Mouse (Mus musculus) kidney, embryonic 14.5 days (tissue): ENCODE results near the gene Tmod4. TPM values are rescaled to one million over a fixed set of nuclear protein-coding genes. Genes with fewer than 3 reads are reported as not detected.
A peak's percentile ranks its signal among the peaks of the same experiment; 100 is the strongest.
"Not testable (repeated sequence)": the region's sequence is repeated elsewhere in the genome, so short reads cannot be mapped to it uniquely, and the experiment has no call there.

Experiments used
- ATAC-seq: fragments of 200-750 bp; cut with Nextera tagmentation; 2 replicates; pipeline ENCODE4 v1.8.0; 2017; ENCODE audit warnings: moderate number of reproducible peaks, mild to moderate bottlenecking, moderate TSS enrichment, moderate library complexity; ENCODE audit not compliant: low FRiP score, low TSS enrichment
- H3K27ac ChIP-seq: fragments of 300-500 bp; sonication (generic); 2 replicates; pipeline ENCODE4 v1.5.1; 2014; ENCODE audit warnings: low read depth, mild to moderate bottlenecking, low read length, moderate library complexity, mixed read lengths
- H3K27me3 ChIP-seq: fragments of 300-500 bp; sonication (generic); 2 replicates; pipeline ENCODE4 v1.6.1; 2014; ENCODE audit warnings: mild to moderate bottlenecking, low read length; ENCODE audit not compliant: control insufficient read depth, insufficient read depth
- H3K36me3 ChIP-seq: fragments of 300-500 bp; sonication (generic); 2 replicates; pipeline ENCODE4 v1.6.1; 2014; ENCODE audit warnings: low read length, mixed read lengths; ENCODE audit not compliant: control insufficient read depth, insufficient read depth
- H3K4me1 ChIP-seq: fragments of 300-500 bp; sonication (generic); 2 replicates; pipeline ENCODE4 v1.6.1; 2014; ENCODE audit warnings: low read length, mixed read lengths; ENCODE audit not compliant: control insufficient read depth, insufficient read depth
- H3K4me2 ChIP-seq: fragments of 300-500 bp; sonication (generic); replicated peaks from 2 replicates; pipeline ENCODE4 v1.6.1; 2014; ENCODE audit warnings: low read depth, mild to moderate bottlenecking, low read length
- H3K4me3 ChIP-seq: fragments of 300-500 bp; sonication (generic); 2 replicates; pipeline ENCODE4 v1.5.1; 2014; ENCODE audit warnings: mild to moderate bottlenecking, low read length
- H3K9ac ChIP-seq: fragments of 300-500 bp; sonication (generic); 2 replicates; pipeline ENCODE4 v1.6.1; 2014; ENCODE audit warnings: low read depth, mild to moderate bottlenecking, low read length, moderate library complexity
- H3K9me3 ChIP-seq: fragments of 300-500 bp; sonication (generic); 2 replicates; pipeline ENCODE4 v1.6.1; 2016; ENCODE audit warnings: low read length; ENCODE audit not compliant: control insufficient read depth
- WGBS: fragments of 180-500 bp; shearing (Covaris S2); extraction: QIAGEN DNeasy Blood & Tissue Kit; methylation state at CpG from one replicate; pipeline ENCODE4 v1.1.7; 2014; 5-methylcytosine and 5-hydroxymethylcytosine counted together
- polyA plus RNA-seq: library from polyadenylated mRNA; unstranded; fragments of >200 nt; fragmentation: Nextera tagmentation; extraction: Ambion mirVana; gene quantifications from 2 replicates; pipeline ENCODE4 v1.2.1, GENCODE M21; 2014

Gene Tmod4
- polyA plus RNA-seq, result 1.5 and 1.7 TPM in 2 replicates

DNA sequence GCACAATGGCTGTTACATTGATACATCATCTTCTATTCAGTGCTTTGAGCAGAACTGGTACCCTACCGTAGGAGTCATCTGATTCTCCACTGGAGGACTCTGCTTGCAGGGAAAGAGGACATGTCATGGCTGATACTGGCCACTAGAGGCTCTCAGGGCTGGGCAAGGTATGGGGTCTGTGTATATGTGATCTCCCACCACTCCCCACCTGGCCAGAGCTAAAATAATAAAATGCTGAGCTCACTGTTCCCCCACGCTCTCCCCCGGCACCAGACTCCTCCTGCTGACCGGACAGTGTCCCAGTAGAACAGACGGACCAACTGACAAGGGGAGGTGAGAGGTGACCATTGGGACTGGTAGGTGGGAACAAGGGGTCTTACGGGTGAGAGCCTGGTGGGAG is at the start of gene Tmod4:
Tmod4 (plus strand) TSS at position 231 of the 400 bp plus-strand sequence.
- Histone ChIP-seq H3K9me3 (no peaks in the 10 kb centered on the region), H3K4me3 (no peak within 1 kb of the TSS), H3K27me3 (no peaks in the 10 kb centered on the region), H3K36me3 (peaks cover 35% of the 10 kb centered on the region), H3K4me1 (peaks cover 5% of the 10 kb centered on the region; the same call in 1 of the 2 replicates), H3K4me2 (no peak within 1 kb of the TSS), H3K27ac (no peak within 1 kb of the TSS), H3K9ac (no peak within 1 kb of the TSS)
- ATAC-seq, result no peak; the same call in 1 of the 2 replicates
- 38% methylated on average over 6 of the region's 6 CpGs for WGBS

DNA sequence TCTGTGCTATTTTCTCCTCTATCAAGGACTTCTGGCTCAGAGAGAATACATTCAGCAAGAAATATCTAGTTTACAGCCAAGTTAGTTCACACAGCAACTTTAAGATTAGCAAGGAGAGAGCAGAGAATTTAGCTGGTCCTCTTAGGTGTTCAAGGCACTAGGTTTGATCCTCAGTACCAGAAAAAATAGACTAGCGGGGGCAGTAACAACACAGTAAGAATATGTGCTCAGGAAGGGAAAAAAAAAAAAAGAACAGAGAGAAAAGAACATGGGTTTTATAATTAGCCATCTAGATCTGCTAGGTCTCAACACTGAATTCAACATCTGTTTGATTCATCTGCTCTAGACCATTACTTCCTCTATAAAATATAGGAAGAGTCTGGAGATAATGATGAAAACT is 36.2 kb upstream of the Tmod4 start:
- H3K27me3 ChIP-seq, result no peaks in the 10 kb centered on the region
- no peaks in the 10 kb centered on the region; the same call in 1 of the 2 replicates for H3K36me3 ChIP-seq
- H3K9me3 ChIP-seq, result no peaks in the 10 kb centered on the region
- 100% methylated on average over 1 of the region's 1 CpGs for WGBS
- no peak overlapping the region for H3K9ac ChIP-seq
- no peak overlapping the region for H3K27ac ChIP-seq
- no peak overlapping the region for H3K4me2 ChIP-seq
- H3K4me3 ChIP-seq, result no peak overlapping the region
- ATAC-seq, result no peak
- 0 out of 2 replicates have a peak, but pooled peaks cover 3% of the 10 kb centered on the region for H3K4me1 ChIP-seq

DNA sequence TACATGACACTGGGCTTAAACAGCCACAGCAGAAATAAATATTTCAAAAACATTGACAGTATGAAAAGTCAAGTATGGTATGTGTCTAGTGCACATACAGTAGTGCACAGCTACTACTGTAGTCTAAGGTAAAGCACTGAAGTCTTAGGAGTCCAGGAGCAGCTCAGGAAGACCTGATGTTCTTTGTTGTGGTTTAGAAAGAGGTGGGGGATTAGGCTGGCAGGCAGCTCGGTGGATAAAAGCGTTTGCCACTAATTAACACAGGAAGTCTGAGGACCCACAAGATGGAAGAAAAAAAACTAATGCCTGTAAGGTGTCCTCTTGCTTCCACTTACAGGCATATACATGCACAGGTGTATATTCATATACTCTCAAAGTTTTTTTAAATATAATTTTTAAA is 23.4 kb upstream of the Tmod4 start:
- H3K27ac ChIP-seq, result no peak overlapping the region
- peaks cover 8% of the 10 kb centered on the region for H3K4me1 ChIP-seq
- H3K4me3 ChIP-seq, result no peak overlapping the region
- no peak overlapping the region for H3K4me2 ChIP-seq
- no peaks in the 10 kb centered on the region for H3K9me3 ChIP-seq
- H3K9ac ChIP-seq, result no peak overlapping the region
- 31% methylated on average over 2 of the region's 2 CpGs for WGBS
- ATAC-seq, result no peak
- H3K36me3 ChIP-seq, result peaks cover 9% of the 10 kb centered on the region; the same call in 1 of the 2 replicates
- no peaks in the 10 kb centered on the region for H3K27me3 ChIP-seq

DNA sequence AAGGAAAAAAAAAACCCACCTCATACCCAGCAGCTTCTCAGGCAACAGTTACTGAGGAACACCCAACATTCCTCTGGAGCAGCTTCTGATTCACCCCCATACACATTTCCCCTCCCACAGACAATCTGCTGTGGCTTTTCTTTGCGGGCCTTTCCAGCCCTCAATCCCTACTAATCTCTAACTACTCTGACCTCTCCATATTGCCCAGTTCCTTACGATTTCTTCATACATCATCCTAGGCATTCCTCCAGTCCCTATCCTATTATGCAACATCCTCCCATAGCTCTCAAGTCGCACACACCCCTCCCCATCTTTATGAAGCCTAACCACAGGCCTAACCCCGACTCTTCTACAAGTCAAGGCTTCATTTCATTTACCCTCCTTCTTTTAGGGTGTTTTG is 19.2 kb upstream of the Tmod4 start:
- Histone ChIP-seq H3K36me3 (peaks cover 5% of the 10 kb centered on the region; the same call in 1 of the 2 replicates), H3K4me3 (peak overlapping the region; percentile 98), H3K27ac (no peak overlapping the region), H3K4me1 (peaks cover 8% of the 10 kb centered on the region), H3K9ac (peak overlapping the region; percentile 89; the same call in 1 of the 2 replicates), H3K4me2 (peak overlapping the region; percentile 77), H3K9me3 (no peaks in the 10 kb centered on the region), H3K27me3 (no peaks in the 10 kb centered on the region)
- ATAC-seq, result no peak
- 65% methylated on average over 4 of the region's 4 CpGs for WGBS

DNA sequence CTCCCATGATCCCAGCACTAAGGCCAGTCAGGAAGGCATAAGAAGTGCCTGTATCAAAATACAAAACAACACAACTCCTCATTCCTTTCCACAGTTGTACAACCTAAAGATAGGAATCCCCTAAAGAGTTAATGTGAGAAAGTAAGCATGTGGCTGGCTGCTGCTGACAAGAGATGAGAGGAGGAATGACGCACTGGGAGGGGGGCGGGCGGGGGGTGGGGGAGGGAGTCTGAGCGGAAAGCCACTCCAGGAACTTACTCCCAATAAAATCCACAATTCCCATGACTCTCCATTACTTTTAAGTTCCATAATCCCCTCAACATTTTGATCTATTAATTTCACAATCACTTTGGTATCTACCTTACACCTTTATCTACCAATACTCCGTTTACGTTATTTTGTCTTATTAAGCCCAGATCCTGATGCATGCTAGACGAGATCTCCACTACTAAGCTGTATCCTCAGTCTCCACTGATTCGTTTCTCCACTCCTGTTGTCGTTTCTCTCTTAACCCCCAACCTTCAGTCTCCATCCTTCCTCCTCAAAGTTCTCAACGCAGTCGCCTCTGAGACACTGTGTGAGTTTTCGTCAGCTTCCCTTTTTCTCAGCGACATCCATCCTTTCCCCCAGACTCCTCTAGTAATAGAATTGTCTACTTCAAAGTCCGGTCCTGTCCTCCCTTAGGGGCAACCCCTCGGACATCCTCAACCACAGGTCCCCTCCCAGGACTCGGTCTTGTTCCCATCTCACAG is 18.5 kb upstream of the Tmod4 start:
- peaks cover 8% of the 10 kb centered on the region for H3K4me1 ChIP-seq
- H3K9me3 ChIP-seq, result no peaks in the 10 kb centered on the region
- H3K27ac ChIP-seq, result peak overlapping the region; percentile 68; the same call in 1 of the 2 replicates
- peak overlapping the region; percentile 98 for H3K4me3 ChIP-seq
- peak overlapping the region; percentile 77 for H3K4me2 ChIP-seq
- 0% methylated on average over 16 of the region's 16 CpGs for WGBS
- H3K36me3 ChIP-seq, result peaks cover 4% of the 10 kb centered on the region; the same call in 1 of the 2 replicates
- peak overlapping the region; percentile 89 for H3K9ac ChIP-seq
- no peak for ATAC-seq
- H3K27me3 ChIP-seq, result no peaks in the 10 kb centered on the region

DNA sequence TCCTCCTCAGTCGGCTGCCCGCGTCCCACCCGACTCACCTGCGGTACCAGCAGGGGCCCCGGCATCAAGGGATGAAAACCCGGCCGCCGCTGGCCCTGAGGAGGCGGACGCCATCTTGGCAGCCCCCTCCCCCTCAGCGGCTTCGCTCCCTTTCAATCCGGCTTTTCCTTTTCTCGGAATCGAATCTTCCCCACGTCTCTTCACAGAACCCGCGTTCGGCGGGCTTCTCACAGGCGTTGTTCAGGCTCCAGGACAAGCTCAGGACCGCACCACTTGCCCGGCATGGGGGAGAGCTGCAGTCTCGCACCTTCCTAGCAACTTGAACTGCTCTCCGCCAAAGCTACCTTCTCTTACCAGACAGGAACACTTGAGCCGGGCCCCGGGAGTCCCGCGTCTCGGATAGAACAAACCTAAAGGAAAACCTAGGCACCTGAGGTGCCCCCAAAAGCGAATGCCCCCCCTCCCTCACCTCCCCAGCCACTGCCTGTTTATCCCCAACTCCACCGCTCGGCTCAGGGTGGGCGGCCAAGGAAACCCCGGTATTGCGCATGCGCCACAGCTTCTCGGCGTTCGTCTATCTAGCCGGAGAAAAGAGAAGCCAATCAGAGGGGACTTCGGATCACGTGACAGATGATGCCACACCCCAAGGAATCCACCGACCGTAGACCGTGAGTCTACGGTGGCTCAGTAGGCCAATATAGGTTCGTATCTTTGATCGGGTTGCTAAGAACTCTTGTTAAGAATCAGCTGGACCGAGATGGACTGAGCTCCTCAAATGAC is 17.7 kb upstream of the Tmod4 start, which contains the start of gene Pip5k1a:
Pip5k1a (minus strand) TSS at position 593 of the 780 bp plus-strand sequence.
- Histone ChIP-seq H3K27ac (peak within 1 kb of the TSS; percentile 68), H3K9me3 (no peaks in the 10 kb centered on the region), H3K4me3 (peak within 1 kb of the TSS; percentile 98), H3K27me3 (no peaks in the 10 kb centered on the region), H3K36me3 (peaks cover 3% of the 10 kb centered on the region; the same call in 1 of the 2 replicates), H3K4me2 (peak within 1 kb of the TSS; percentile 77), H3K9ac (peak within 1 kb of the TSS; percentile 89), H3K4me1 (peaks cover 8% of the 10 kb centered on the region)
- peak; percentile 91 for ATAC-seq
- WGBS, result under 1% methylated on average over 51 of the region's 51 CpGs

DNA sequence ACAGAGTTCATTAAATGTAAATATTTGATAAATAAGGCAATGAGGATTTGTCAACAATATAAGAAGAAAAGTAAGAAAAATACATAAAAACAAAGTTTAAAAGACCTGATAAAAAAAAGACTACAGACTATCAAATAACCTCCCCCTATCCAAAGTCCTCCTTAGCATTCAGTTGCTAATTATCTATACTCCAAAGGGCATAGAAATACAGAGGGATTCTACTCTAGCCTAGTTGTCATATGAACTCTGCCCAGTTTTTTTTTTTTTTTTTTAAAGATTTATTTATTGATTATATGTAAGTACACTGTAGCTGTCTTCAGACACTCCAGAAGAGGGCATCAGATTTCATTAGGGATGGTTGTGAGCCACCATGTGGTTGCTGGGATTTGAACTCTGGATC is 17.0 kb upstream of the Tmod4 start:
- H3K9me3 ChIP-seq, H3K27ac ChIP-seq, H3K36me3 ChIP-seq, ATAC-seq, H3K27me3 ChIP-seq: not testable (repeated sequence)
- Histone ChIP-seq H3K4me2 (peak overlapping the region; percentile 61), H3K4me1 (peaks cover 11% of the 10 kb centered on the region), H3K4me3 (peak overlapping the region; percentile 98), H3K9ac (0 out of 2 replicates have a peak overlapping the region, but pooled peaks have one; percentile 45)

DNA sequence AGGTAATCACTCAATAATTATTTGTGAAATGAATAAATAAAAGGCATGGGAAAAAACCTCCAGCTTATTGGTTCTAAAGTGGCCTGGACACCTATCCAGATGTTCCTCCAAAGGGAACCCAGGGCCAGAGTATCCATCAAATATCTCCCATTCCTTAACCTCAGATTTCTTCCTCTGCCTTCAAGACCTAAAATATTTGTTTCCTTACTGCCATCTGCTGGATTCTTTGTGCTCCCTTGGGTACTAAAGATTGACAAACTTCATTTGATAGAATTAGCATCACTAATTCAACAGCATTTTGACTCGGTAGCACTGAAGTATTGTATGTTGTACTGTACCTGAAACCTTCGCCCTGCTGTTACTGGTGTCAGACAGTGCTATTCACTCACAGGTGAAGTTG is 16.4 kb upstream of the Tmod4 start:
- Histone ChIP-seq H3K36me3 (peaks cover 3% of the 10 kb centered on the region; the same call in 1 of the 2 replicates), H3K27ac (no peak overlapping the region), H3K4me1 (peaks cover 12% of the 10 kb centered on the region), H3K9me3 (no peaks in the 10 kb centered on the region), H3K27me3 (no peaks in the 10 kb centered on the region), H3K4me2 (no peak overlapping the region), H3K4me3 (no peak overlapping the region), H3K9ac (no peak overlapping the region)
- 79% methylated on average over 2 of the region's 2 CpGs for WGBS
- no peak for ATAC-seq
